Mouse (Mus musculus): Measurements from ENCODE around the gene Ermard.
A peak's percentile ranks its signal among the peaks of the same experiment; 100 is the strongest.

Gene Ermard

GRCm38 (mm10) chr17:15065391-15066024, 24.5 kb downstream of the Ermard start:
- DNase-seq: peak; percentile 25

- no peak for DNase-seq
Measured at GRCm38 (mm10) chr17:15066066-15066465, 25.1 kb downstream of the Ermard start.

GRCm38 (mm10) chr17:15066911-15067310, 25.9 kb downstream of the Ermard start:
- no peak for DNase-seq

- DNase-seq: peak; percentile 38
Measured at GRCm38 (mm10) chr17:15068040-15068792, 27.2 kb downstream of the Ermard start.

- peak; percentile 36 for DNase-seq
Measured at GRCm38 (mm10) chr17:15069124-15069523, 28.1 kb downstream of the Ermard start.

GRCm38 (mm10) chr17:15072211-15072610, 31.2 kb downstream of the Ermard start:
- DNase-seq: no peak

- DNase-seq: peak; percentile 22
Measured at GRCm38 (mm10) chr17:15075033-15075432, 34.0 kb downstream of the Ermard start.

GRCm38 (mm10) chr17:15077536-15077935, 36.5 kb downstream of the Ermard start:
- DNase-seq: no peak

- DNase-seq: no peak
Measured at GRCm38 (mm10) chr17:15084226-15084848, 43.3 kb downstream of the Ermard start.

GRCm38 (mm10) chr17:15085006-15085405, 44.0 kb downstream of the Ermard start:
- DNase-seq: no peak

GRCm38 (mm10) chr17:15088166-15088565, 47.2 kb downstream of the Ermard start:
- DNase-seq: no peak

- no peak for DNase-seq
Measured at GRCm38 (mm10) chr17:15088591-15089001, 47.6 kb downstream of the Ermard start.

- no peak for DNase-seq
Measured at GRCm38 (mm10) chr17:15091739-15092138, 50.7 kb downstream of the Ermard start.

- no peak for DNase-seq
Measured at GRCm38 (mm10) chr17:15093523-15093922, 52.5 kb downstream of the Ermard start.

- DNase-seq: no peak
Measured at GRCm38 (mm10) chr17:15096853-15097252, 55.8 kb downstream of the Ermard start.

GRCm38 (mm10) chr17:15098677-15099076, 57.7 kb downstream of the Ermard start:
- DNase-seq: no peak

- DNase-seq: no peak
Measured at GRCm38 (mm10) chr17:15101355-15101754, 60.3 kb downstream of the Ermard start.

- DNase-seq: no peak
Measured at GRCm38 (mm10) chr17:15107143-15107649, 66.2 kb downstream of the Ermard start.

- DNase-seq: no peak
Measured at GRCm38 (mm10) chr17:15108473-15109441, 67.7 kb downstream of the Ermard start.

- DNase-seq: no peak
Measured at GRCm38 (mm10) chr17:15115550-15115949, 74.5 kb downstream of the Ermard start.

GRCm38 (mm10) chr17:15120096-15120495, 79.1 kb downstream of the Ermard start:
- DNase-seq: no peak

- DNase-seq: no peak
Measured at GRCm38 (mm10) chr17:15120569-15120968, 79.6 kb downstream of the Ermard start.
